Mouse (Mus musculus): ENCODE results near the gene Sarnp. TPM values are rescaled to one million over a fixed set of nuclear protein-coding genes. Genes with fewer than 3 reads are reported as not detected.

Sarnp gene
- polyA plus RNA-seq, 1 experiment from 2014 or later: 201 TPM

DNA sequence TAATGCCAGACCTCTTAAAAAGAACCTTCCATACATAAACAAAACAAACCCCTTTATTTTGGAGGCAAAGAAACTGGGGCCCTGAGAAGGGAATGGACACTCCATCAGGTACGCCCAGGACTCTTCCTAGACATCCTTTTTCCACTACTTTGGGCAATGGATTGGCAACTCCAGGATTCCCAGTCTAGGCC lies 105.6 kb downstream of the Sarnp start, which contains the start of gene Rdh5:
Gene Rdh5, minus strand, starts transcription at position 67 of the 191 bp plus-strand sequence.
- H3K36me3 ChIP-seq: peaks cover 4% of the 10 kb centered on the region; the same call in 1 of the 2 replicates
- 7% methylated on average over 1 of the region's 1 CpGs for WGBS
- peak within 1 kb of the TSS; percentile 63 for H3K4me2 ChIP-seq (replicated peaks)
- peak within 1 kb of the TSS; percentile 79 for H3K9ac ChIP-seq
- 0 out of 2 replicates have a peak, but pooled peaks cover 2% of the 10 kb centered on the region for H3K27me3 ChIP-seq (replicated peaks)
- H3K4me3 ChIP-seq (replicated peaks): peak within 1 kb of the TSS; percentile 87
- H3K9me3 ChIP-seq: no peaks in the 10 kb centered on the region
- peaks cover 41% of the 10 kb centered on the region for H3K4me1 ChIP-seq (replicated peaks)
- H3K27ac ChIP-seq: peak within 1 kb of the TSS; percentile 95
- ATAC-seq: no peak

DNA sequence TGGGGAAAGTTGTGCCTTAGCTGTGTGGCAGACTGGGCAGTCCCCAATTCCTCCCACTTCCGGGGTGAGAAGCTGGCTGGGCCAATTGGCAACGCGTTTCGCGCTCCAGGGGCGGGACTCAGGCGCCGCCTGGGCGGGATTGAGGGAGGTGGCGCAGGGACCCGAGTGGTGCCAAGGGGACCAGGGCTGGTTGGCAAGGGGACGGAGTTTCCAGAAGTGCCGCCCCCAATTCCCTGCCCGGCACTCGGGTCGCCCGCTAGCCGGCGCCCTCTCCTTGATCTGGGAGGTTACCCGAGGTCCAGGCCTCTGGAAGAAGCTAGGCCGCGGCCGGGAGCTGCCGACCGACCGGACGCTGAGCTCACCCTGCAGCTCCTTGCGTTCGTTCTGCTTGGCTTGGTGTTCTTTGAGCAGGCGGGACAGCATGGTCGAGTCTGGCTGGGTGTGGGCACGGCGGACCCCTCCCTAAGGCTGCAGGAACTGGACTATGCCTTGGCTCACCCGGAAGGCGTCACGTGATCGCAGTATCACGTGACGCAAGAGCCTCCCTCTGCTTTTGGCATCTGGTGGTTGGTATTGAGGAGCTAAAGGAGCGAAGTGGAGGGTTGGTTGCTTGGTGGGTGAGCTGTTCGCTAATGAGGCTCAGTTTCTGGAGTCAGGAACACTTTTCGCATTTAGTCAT lies 106.0 kb downstream of the Sarnp start:
- H3K4me2 ChIP-seq (replicated peaks): peak overlapping the region; percentile 63
- peak; percentile 96 for ATAC-seq
- 0 out of 2 replicates have a peak, but pooled peaks cover 2% of the 10 kb centered on the region for H3K27me3 ChIP-seq (replicated peaks)
- WGBS: under 1% methylated on average over 42 of the region's 42 CpGs
- no peaks in the 10 kb centered on the region for H3K36me3 ChIP-seq
- H3K4me1 ChIP-seq (replicated peaks): peaks cover 41% of the 10 kb centered on the region
- H3K9ac ChIP-seq: peak overlapping the region; percentile 79
- H3K4me3 ChIP-seq (replicated peaks): peak overlapping the region; percentile 87
- H3K27ac ChIP-seq: peak overlapping the region; percentile 95
- H3K9me3 ChIP-seq: no peaks in the 10 kb centered on the region

GRCm38 (mm10) chr10:128923935-128924334 lies 106.8 kb downstream of the Sarnp start, which contains the start of gene Bloc1s1:
TSS of gene Bloc1s1 (minus strand) at chr10:128924035.
- no peak for ATAC-seq
- H3K4me1 ChIP-seq (replicated peaks): peaks cover 38% of the 10 kb centered on the region
- no peaks in the 10 kb centered on the region for H3K36me3 ChIP-seq
- H3K9ac ChIP-seq: peak within 1 kb of the TSS; percentile 79
- WGBS: 60% methylated on average over 9 of the region's 9 CpGs
- H3K4me3 ChIP-seq (replicated peaks): peak within 1 kb of the TSS; percentile 87
- 0 out of 2 replicates have a peak, but pooled peaks cover 4% of the 10 kb centered on the region for H3K27me3 ChIP-seq (replicated peaks)
- H3K4me2 ChIP-seq (replicated peaks): peak within 1 kb of the TSS; percentile 63
- H3K27ac ChIP-seq: peak within 1 kb of the TSS; percentile 95
- H3K9me3 ChIP-seq: no peaks in the 10 kb centered on the region

Other genes starting within 250 kb of the Sarnp start
- gene Erbb3, start 227.7 kb upstream of the Sarnp start, polyA plus RNA-seq (2015; fragmentation: Nextera tagmentation; extraction: Ambion mirVana): 30.5 and 31.5 TPM in 2 replicates
- gene Rps26, start 190.6 kb upstream of the Sarnp start, polyA plus RNA-seq (2015; fragmentation: Nextera tagmentation; extraction: Ambion mirVana): 693 and 768 TPM in 2 replicates
- 1.9 and 2.2 TPM in 2 replicates for gene Ikzf4, start 171.3 kb upstream of the Sarnp start, polyA plus RNA-seq (2015; fragmentation: Nextera tagmentation; extraction: Ambion mirVana)
- 11.9 and 12.1 TPM in 2 replicates for gene Suox, start 143.3 kb upstream of the Sarnp start, polyA plus RNA-seq (2015; fragmentation: Nextera tagmentation; extraction: Ambion mirVana)
- 59.0 and 60.5 TPM in 2 replicates for gene Rab5b, start 121.1 kb upstream of the Sarnp start, polyA plus RNA-seq (2015; fragmentation: Nextera tagmentation; extraction: Ambion mirVana)
- gene Pmel, start 113.1 kb upstream of the Sarnp start, polyA plus RNA-seq (2015; fragmentation: Nextera tagmentation; extraction: Ambion mirVana): 1.0 and 1.1 TPM in 2 replicates
- 72.7 and 80.9 TPM in 2 replicates for gene Cdk2, start 112.3 kb upstream of the Sarnp start, polyA plus RNA-seq (2015; fragmentation: Nextera tagmentation; extraction: Ambion mirVana)
- gene Dgka, start 72.5 kb upstream of the Sarnp start, polyA plus RNA-seq (2015; fragmentation: Nextera tagmentation; extraction: Ambion mirVana): 7.1 and 7.4 TPM in 2 replicates
- gene Pym1, start 69.4 kb upstream of the Sarnp start, polyA plus RNA-seq (2015; fragmentation: Nextera tagmentation; extraction: Ambion mirVana): 32.9 and 34.1 TPM in 2 replicates
- gene Mmp19, start 26.4 kb upstream of the Sarnp start, polyA plus RNA-seq (2015; fragmentation: Nextera tagmentation; extraction: Ambion mirVana): 0.60 and 1.0 TPM in 2 replicates
- gene Dnajc14, start 13.3 kb upstream of the Sarnp start, polyA plus RNA-seq (2015; fragmentation: Nextera tagmentation; extraction: Ambion mirVana): 44.6 and 47.6 TPM in 2 replicates
- gene Tmem198b, start 13.0 kb upstream of the Sarnp start, polyA plus RNA-seq (2015; fragmentation: Nextera tagmentation; extraction: Ambion mirVana): 11.2 and 12.7 TPM in 2 replicates
- gene Ormdl2, start 4.3 kb downstream of the Sarnp start, polyA plus RNA-seq (2015; fragmentation: Nextera tagmentation; extraction: Ambion mirVana): 101 and 116 TPM in 2 replicates
- gene Gdf11, start 74.4 kb downstream of the Sarnp start, polyA plus RNA-seq (2015; fragmentation: Nextera tagmentation; extraction: Ambion mirVana): 3.5 and 3.9 TPM in 2 replicates
- gene Cd63, start 83.7 kb downstream of the Sarnp start, polyA plus RNA-seq (2015; fragmentation: Nextera tagmentation; extraction: Ambion mirVana): 708 and 725 TPM in 2 replicates
- 11.7 and 12.0 TPM in 2 replicates for gene Rdh5, start 105.6 kb downstream of the Sarnp start, polyA plus RNA-seq (2015; fragmentation: Nextera tagmentation; extraction: Ambion mirVana)
- 194 and 203 TPM in 2 replicates for gene Bloc1s1, start 106.7 kb downstream of the Sarnp start, polyA plus RNA-seq (2015; fragmentation: Nextera tagmentation; extraction: Ambion mirVana)
- 2.9 and 3.8 TPM in 2 replicates for gene Itga7, start 116.5 kb downstream of the Sarnp start, polyA plus RNA-seq (2015; fragmentation: Nextera tagmentation; extraction: Ambion mirVana)
- 12.0 and 12.3 TPM in 2 replicates for gene Mettl7b, start 143.7 kb downstream of the Sarnp start, polyA plus RNA-seq (2015; fragmentation: Nextera tagmentation; extraction: Ambion mirVana)
- not detected in 2 replicates for gene Olfr9, start 172.1 kb downstream of the Sarnp start, polyA plus RNA-seq (2015; fragmentation: Nextera tagmentation; extraction: Ambion mirVana)
- gene Olfr763, start 193.5 kb downstream of the Sarnp start, polyA plus RNA-seq (2015; fragmentation: Nextera tagmentation; extraction: Ambion mirVana): not detected in 2 replicates
- not detected in 2 replicates for gene Olfr764-ps1, start 222.6 kb downstream of the Sarnp start, polyA plus RNA-seq (2015; fragmentation: Nextera tagmentation; extraction: Ambion mirVana)
- gene Olfr765, start 232.7 kb downstream of the Sarnp start, polyA plus RNA-seq (2015; fragmentation: Nextera tagmentation; extraction: Ambion mirVana): not detected in 2 replicates

All from intestine, embryonic 15.5 days (tissue).